ENCODE assay signal across 10 mouse cellular contexts in the genomic region with DNA sequence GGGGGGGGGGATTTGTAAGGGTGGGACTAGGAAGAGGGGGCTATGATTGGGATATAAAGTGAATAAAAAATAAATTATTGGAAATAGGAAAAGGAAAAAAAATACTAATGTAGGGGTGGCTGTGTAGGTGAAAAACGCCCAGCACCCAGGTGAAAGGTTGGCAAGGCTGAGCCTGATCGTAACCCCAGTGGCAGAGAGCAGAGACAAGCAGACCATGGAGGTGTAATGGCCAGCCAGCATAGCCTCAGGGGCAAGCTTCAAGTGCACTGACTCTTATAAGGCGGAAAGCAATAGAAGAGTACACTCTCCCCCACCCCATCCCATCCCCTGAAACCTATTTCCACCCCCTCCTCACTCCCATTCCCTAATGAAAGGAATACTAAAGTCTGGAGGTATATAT. TPM values are rescaled to one million over a fixed set of nuclear protein-coding genes. Genes with fewer than 3 reads are reported as not detected.
DNase-seq lines count a peak whose midpoint lies in the region; ATAC-seq lines count a peak whose summit lies in the region.
"Had no signal": no experiment of that assay in that cellular context is flagged by ENCODE, and none has a peak within 500 bp of the region (broad histone marks: within the 10 kb centered on the region; RNA-seq: fewer than 3 reads in every experiment).

No protein-coding gene starts in this region.

- peak; percentile 33 for DNase-seq in cerebellum, adult 11-12 months
- DNase-seq in cerebellum, postnatal 14 days: no peak
- no peak for DNase-seq in kidney, adult 18-20 months
- DNase-seq in adrenal gland, postnatal 14 days: no peak
- DNase-seq in cerebellum, postnatal 4 days (ENCODE audit: low spot score in 2 of 2): no peak

- peaks cover 26% of the 10 kb centered on the region for H3K36me3 ChIP-seq in kidney, embryonic 15.5 days
- H3K36me3 ChIP-seq in hindbrain, embryonic 15.5 days: peaks cover 19% of the 10 kb centered on the region
- H3K36me3 ChIP-seq in midbrain, embryonic 12.5 days: peaks cover 22% of the 10 kb centered on the region

- 70% methylated on average over 3 of the region's 3 CpGs for WGBS in kidney, embryonic 15.5 days
- WGBS in hindbrain, embryonic 15.5 days: 85% methylated on average over 3 of the region's 3 CpGs
- WGBS in midbrain, embryonic 12.5 days: 90% methylated on average over 3 of the region's 3 CpGs

- 0 out of 2 replicates have a peak overlapping the region, but pooled peaks have one; percentile 70 for H3K4me3 ChIP-seq in kidney, embryonic 15.5 days (replicated peaks)
- H3K4me3 ChIP-seq in hindbrain, embryonic 15.5 days: peak overlapping the region; percentile 94
- H3K4me3 ChIP-seq in midbrain, embryonic 12.5 days: no peak overlapping the region

- no peaks in the 10 kb centered on the region for H3K9me3 ChIP-seq in kidney, embryonic 15.5 days (replicated peaks)
- no peaks in the 10 kb centered on the region for H3K9me3 ChIP-seq in hindbrain, embryonic 15.5 days
- no peaks in the 10 kb centered on the region for H3K9me3 ChIP-seq in midbrain, embryonic 12.5 days

- no peaks in the 10 kb centered on the region for H3K27me3 ChIP-seq in kidney, embryonic 15.5 days
- no peaks in the 10 kb centered on the region for H3K27me3 ChIP-seq in hindbrain, embryonic 15.5 days
- H3K27me3 ChIP-seq in midbrain, embryonic 12.5 days: no peaks in the 10 kb centered on the region

- peaks cover 34% of the 10 kb centered on the region for H3K4me1 ChIP-seq in kidney, embryonic 15.5 days
- H3K4me1 ChIP-seq in hindbrain, embryonic 15.5 days (replicated peaks): peaks cover 31% of the 10 kb centered on the region
- H3K4me1 ChIP-seq in midbrain, embryonic 12.5 days: peaks cover 20% of the 10 kb centered on the region

- peak overlapping the region; percentile 72 for H3K4me2 ChIP-seq in kidney, embryonic 15.5 days
- peak overlapping the region; percentile 85 for H3K4me2 ChIP-seq in hindbrain, embryonic 15.5 days
- H3K4me2 ChIP-seq in midbrain, embryonic 12.5 days (replicated peaks): 0 out of 2 replicates have a peak overlapping the region, but pooled peaks have one; percentile 75

- ATAC-seq in kidney, embryonic 15.5 days (replicated peaks; ENCODE audit: low FRiP score): no peak
- no peak for ATAC-seq in hindbrain, embryonic 15.5 days (ENCODE audit: low FRiP score, low read depth)
- no peak for ATAC-seq in midbrain, embryonic 12.5 days (ENCODE audit: low FRiP score, low read depth)
- ATAC-seq: inflammation-experienced regulatory T-cells, adult 6 months had no signal

- 0 out of 2 replicates have a peak overlapping the region, but pooled peaks have one; percentile 94 for H3K9ac ChIP-seq in kidney, embryonic 15.5 days
- H3K9ac ChIP-seq in hindbrain, embryonic 15.5 days: peak overlapping the region; percentile 99; the same call in 1 of the 2 replicates
- no peak overlapping the region for H3K9ac ChIP-seq in midbrain, embryonic 12.5 days (replicated peaks)

- H3K27ac ChIP-seq in kidney, embryonic 15.5 days: peak overlapping the region; percentile 89
- no peak overlapping the region; the same call in 1 of the 2 replicates for H3K27ac ChIP-seq in hindbrain, embryonic 15.5 days (replicated peaks)
- no peak overlapping the region for H3K27ac ChIP-seq in midbrain, embryonic 12.5 days (replicated peaks)

RNA-seq across cellular contexts. Expression of gene Xbp1, which starts 0.8 kb away (rescaled TPM):
- 189 and 200 TPM in 2 replicates for polyA plus RNA-seq in kidney, embryonic 15.5 days (2015; fragmentation: Nextera tagmentation; extraction: Ambion mirVana)
- 150 and 157 TPM in 2 replicates for polyA plus RNA-seq in hindbrain, embryonic 15.5 days (2015; fragmentation: Nextera tagmentation; extraction: Ambion mirVana)
- 113 and 114 TPM in 2 replicates for polyA plus RNA-seq in midbrain, embryonic 12.5 days (2016; fragmentation: Nextera tagmentation; extraction: Ambion mirVana)
- 124 and 125 TPM in 2 replicates for total RNA-seq in adrenal gland, postnatal 14 days (2021)

RNA-seq across cellular contexts. Expression of gene Ccdc117, which starts 22.3 kb away (rescaled TPM):
- 18.8 and 19.7 TPM in 2 replicates for polyA plus RNA-seq in kidney, embryonic 15.5 days (2015; fragmentation: Nextera tagmentation; extraction: Ambion mirVana)
- 10.7 and 11.6 TPM in 2 replicates for polyA plus RNA-seq in hindbrain, embryonic 15.5 days (2015; fragmentation: Nextera tagmentation; extraction: Ambion mirVana)
- 25.8 and 29.6 TPM in 2 replicates for polyA plus RNA-seq in midbrain, embryonic 12.5 days (2016; fragmentation: Nextera tagmentation; extraction: Ambion mirVana)
- 22.5 and 24.4 TPM in 2 replicates for total RNA-seq in adrenal gland, postnatal 14 days (2021)

RNA-seq across cellular contexts. Expression of gene Ankrd36, which starts 49.8 kb away (rescaled TPM):
- not detected in 2 replicates for polyA plus RNA-seq in kidney, embryonic 15.5 days (2015; fragmentation: Nextera tagmentation; extraction: Ambion mirVana)
- polyA plus RNA-seq in hindbrain, embryonic 15.5 days (2015; fragmentation: Nextera tagmentation; extraction: Ambion mirVana): not detected in 2 replicates
- polyA plus RNA-seq in midbrain, embryonic 12.5 days (2016; fragmentation: Nextera tagmentation; extraction: Ambion mirVana): 0.20 TPM in 1 of 2 replicates, not detected in the other
- total RNA-seq in adrenal gland, postnatal 14 days (2021): not detected in 2 replicates
- total RNA-seq: left cerebral cortex, adult 2 months had no signal
- polyA plus RNA-seq: inflammation-experienced regulatory T-cells, adult 6 months had no signal
